18 mouse cellular contexts compared by ENCODE assay signal in the genomic region with DNA sequence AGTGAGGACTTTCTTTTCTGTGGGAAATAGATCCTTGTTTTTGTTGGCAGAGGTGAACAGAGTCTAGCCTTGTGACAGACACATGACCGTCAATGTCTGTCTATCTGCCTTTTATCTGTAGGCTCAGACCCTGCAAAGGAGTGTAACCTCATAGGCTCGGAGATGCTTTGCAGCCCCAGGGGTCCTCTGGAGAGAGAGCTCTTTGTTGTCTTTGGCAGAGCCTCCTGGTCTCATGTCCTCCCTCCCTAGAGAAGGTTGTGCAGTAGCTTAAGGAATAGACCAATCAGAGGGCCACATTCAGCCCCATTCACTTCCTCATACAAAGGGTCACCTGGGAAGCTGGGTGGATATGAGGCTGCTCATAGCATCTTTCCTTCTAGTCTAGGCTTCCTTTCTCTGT. TPM values are rescaled to one million over a fixed set of nuclear protein-coding genes. Genes with fewer than 3 reads are reported as not detected.
"Had no signal": no experiment of that assay in that cellular context is flagged by ENCODE, and none has a peak within 500 bp of the region (broad histone marks: within the 10 kb centered on the region; RNA-seq: fewer than 3 reads in every experiment).

No protein-coding gene starts in this region.

- H3K4me3 ChIP-seq: limb, embryonic 12.5 days; limb, embryonic 15.5 days; liver, embryonic 12.5 days; liver, embryonic 15.5 days had no signal

- DNase-seq: kidney, postnatal 14 days; kidney, postnatal 4 days; left cerebral cortex, postnatal 4 days; lung, adult 2 months; lung, postnatal 14 days; lung, postnatal 4 days; midbrain, embryonic 14.5 days; thymus, adult 2 months; thymus, postnatal 14 days; thymus, postnatal 4 days had no signal

- H3K9ac ChIP-seq: limb, embryonic 12.5 days; limb, embryonic 15.5 days; liver, embryonic 12.5 days; liver, embryonic 15.5 days had no signal

- H3K27ac ChIP-seq: limb, embryonic 12.5 days; limb, embryonic 15.5 days; liver, embryonic 12.5 days; liver, embryonic 15.5 days; stomach, postnatal 0 days had no signal

- H3K27me3 ChIP-seq: limb, embryonic 12.5 days; limb, embryonic 15.5 days had no signal

- H3K4me2 ChIP-seq: limb, embryonic 12.5 days; limb, embryonic 15.5 days; liver, embryonic 12.5 days; liver, embryonic 15.5 days; midbrain, embryonic 11.5 days had no signal

- ATAC-seq: liver, embryonic 12.5 days had no signal

- H3K9me3 ChIP-seq: limb, embryonic 12.5 days; limb, embryonic 15.5 days; liver, embryonic 12.5 days; liver, embryonic 15.5 days had no signal

- H3K36me3 ChIP-seq: limb, embryonic 12.5 days; limb, embryonic 15.5 days; liver, embryonic 12.5 days; liver, embryonic 15.5 days had no signal

- H3K4me1 ChIP-seq: limb, embryonic 15.5 days; liver, embryonic 12.5 days; liver, embryonic 15.5 days had no signal

RNA-seq across cellular contexts. Expression of gene Bace2, which starts 31.4 kb away (rescaled TPM):
- total RNA-seq: megakaryocyte progenitor cell, adult 5-6 weeks; megakaryocyte-erythroid progenitor cell, adult 5-6 weeks had no signal
